12 mouse cellular contexts compared by ENCODE assay signal in genomic region chr7:104279361-104279760, GRCm38 (mm10). TPM values are rescaled to one million over a fixed set of nuclear protein-coding genes. Genes with fewer than 3 reads are reported as not detected.
ATAC-seq and TF ChIP-seq lines count a peak whose summit lies in the region.
"Not testable (repeated sequence)": the region's sequence is repeated elsewhere in the genome, so short reads cannot be mapped to it uniquely, and the experiment has no call there.
"Had no signal": no experiment of that assay in that cellular context is flagged by ENCODE, and none has a peak within 500 bp of the region (broad histone marks: within the 10 kb centered on the region; RNA-seq: fewer than 3 reads in every experiment).

No protein-coding gene starts in this region.

- H3K9ac ChIP-seq in intestine, postnatal 0 days (ENCODE audit: low read depth, low read length), result not testable (repeated sequence)

- H3K4me2 ChIP-seq in intestine, postnatal 0 days (replicated peaks; ENCODE audit: low read depth), result not testable (repeated sequence)

- WGBS in intestine, postnatal 0 days, result 43% methylated on average over 3 of the region's 3 CpGs
- WGBS in small intestine, adult 2 months, result 45% methylated on average over 3 of the region's 3 CpGs

- H3K27me3 ChIP-seq in intestine, postnatal 0 days (replicated peaks; ENCODE audit: control insufficient read depth, insufficient read depth, low read length); small intestine, adult 2 months (ENCODE audit: control insufficient read depth, insufficient read depth, low read length): not testable (repeated sequence)

- TF ChIP-seq CTCF in intestine, postnatal 0 days (IDR thresholded peaks at IDR 0.05; ENCODE audit: low read depth); small intestine, adult 2 months (IDR thresholded peaks at IDR 0.05; ENCODE audit: extremely low read depth, insufficient read length, insufficient replicate concordance, low read depth, low read length): not testable (repeated sequence)

- TF ChIP-seq POLR2A in small intestine, adult 2 months (IDR thresholded peaks at IDR 0.05; ENCODE audit: low read depth, low read length), result not testable (repeated sequence)

- not testable (repeated sequence) for H3K4me3 ChIP-seq in intestine, postnatal 0 days (ENCODE audit: low read depth, low read length); small intestine, adult 2 months (ENCODE audit: low read depth, low read length)

- H3K36me3 ChIP-seq in intestine, postnatal 0 days (ENCODE audit: control insufficient read depth, insufficient read depth); small intestine, adult 2 months (ENCODE audit: control insufficient read depth, insufficient read depth, low read length): not testable (repeated sequence)

- H3K9me3 ChIP-seq in intestine, postnatal 0 days (ENCODE audit: control insufficient read depth), result not testable (repeated sequence)

- ATAC-seq in intestine, postnatal 0 days, result peak; percentile 88
- peak; percentile 40 for ATAC-seq in megakaryocyte, adult 5-6 weeks (ENCODE audit: poor library complexity, severe bottlenecking)
- ATAC-seq in megakaryocyte progenitor cell, adult 5-6 weeks (replicated peaks; ENCODE audit: poor library complexity), result peak; percentile 52
- 0 out of 2 replicates have a peak, but pooled peaks have one; percentile 67 for ATAC-seq in megakaryocyte-erythroid progenitor cell, adult 5-6 weeks (replicated peaks; ENCODE audit: low FRiP score, low TSS enrichment, poor library complexity, severe bottlenecking)
- 0 out of 2 replicates have a peak, but pooled peaks have one; percentile 23 for ATAC-seq in neutrophil, adult 5-6 weeks (ENCODE audit: extremely low read depth, insufficient number of reproducible peaks, low FRiP score, poor library complexity, severe bottlenecking)

- not testable (repeated sequence) for H3K27ac ChIP-seq in intestine, postnatal 0 days (ENCODE audit: low read depth, low read length)
- H3K27ac ChIP-seq in small intestine, adult 2 months (ENCODE audit: insufficient read depth, low read depth, low read length), result peak overlapping the region; percentile 27; the same call in 1 of the 2 replicates

- not testable (repeated sequence) for H3K4me1 ChIP-seq in intestine, postnatal 0 days (replicated peaks; ENCODE audit: control insufficient read depth, insufficient read depth, low read length); small intestine, adult 2 months (ENCODE audit: control insufficient read depth, insufficient read depth, insufficient read length, low read length)

RNA-seq across cellular contexts. Expression of gene Trim5, which starts 8.5 kb away (rescaled TPM):
- 1.6 TPM in 2 replicates for polyA plus RNA-seq in intestine, postnatal 0 days (2015; fragmentation: Nextera tagmentation; extraction: Ambion mirVana)
- 12.2 and 13.9 TPM in 2 replicates for total RNA-seq in megakaryocyte, adult 5-6 weeks (2015)
- 12.9 and 13.9 TPM in 2 replicates for total RNA-seq in megakaryocyte, adult 5-6 weeks (2017)
- 4.7 and 5.3 TPM in 2 replicates for total RNA-seq in megakaryocyte progenitor cell, adult 5-6 weeks (2015)
- total RNA-seq in megakaryocyte progenitor cell, adult 5-6 weeks (2017), result 6.9 and 8.0 TPM in 2 replicates
- 3.0 and 4.3 TPM in 2 replicates for total RNA-seq in megakaryocyte-erythroid progenitor cell, adult 5-6 weeks (2014; fragmentation: Nextera tagmentation)
- total RNA-seq in megakaryocyte-erythroid progenitor cell, adult 5-6 weeks (2017), result 2.8 and 4.8 TPM in 2 replicates
- total RNA-seq in neutrophil, adult 5-6 weeks (2017), result 71.1 and 78.2 TPM in 2 replicates
- 0.67 and 0.70 TPM in 2 replicates for polyA plus RNA-seq in small intestine, adult 2 months (2012; rRNA removed)
- total RNA-seq: ES-E14, MEL had no signal
- polyA plus RNA-seq: C2C12, G1E had no signal

RNA-seq across cellular contexts. Expression of gene Trim34a, which starts 35.1 kb away (rescaled TPM):
- 6.0 and 6.2 TPM in 2 replicates for polyA plus RNA-seq in intestine, postnatal 0 days (2015; fragmentation: Nextera tagmentation; extraction: Ambion mirVana)
- 21.2 and 22.8 TPM in 2 replicates for total RNA-seq in megakaryocyte, adult 5-6 weeks (2015)
- total RNA-seq in megakaryocyte, adult 5-6 weeks (2017), result 26.9 and 31.2 TPM in 2 replicates
- 8.6 and 10.9 TPM in 2 replicates for total RNA-seq in megakaryocyte progenitor cell, adult 5-6 weeks (2015)
- total RNA-seq in megakaryocyte progenitor cell, adult 5-6 weeks (2017), result 10.4 and 16.4 TPM in 2 replicates
- 7.6 and 21.4 TPM in 2 replicates for total RNA-seq in megakaryocyte-erythroid progenitor cell, adult 5-6 weeks (2014; fragmentation: Nextera tagmentation)
- 10.9 and 21.9 TPM in 2 replicates for total RNA-seq in megakaryocyte-erythroid progenitor cell, adult 5-6 weeks (2017)
- 202 and 211 TPM in 2 replicates for total RNA-seq in neutrophil, adult 5-6 weeks (2017)
- polyA plus RNA-seq in small intestine, adult 2 months (2012; rRNA removed), result 2.1 and 5.8 TPM in 2 replicates
- polyA plus RNA-seq: C2C12 had no signal

RNA-seq across cellular contexts. Expression of gene Trim12a, which starts 35.9 kb away (rescaled TPM):
- polyA plus RNA-seq in intestine, postnatal 0 days (2015; fragmentation: Nextera tagmentation; extraction: Ambion mirVana), result 23.8 and 26.3 TPM in 2 replicates
- 130 and 137 TPM in 2 replicates for total RNA-seq in megakaryocyte, adult 5-6 weeks (2015)
- total RNA-seq in megakaryocyte, adult 5-6 weeks (2017), result 147 and 166 TPM in 2 replicates
- 47.7 and 58.0 TPM in 2 replicates for total RNA-seq in megakaryocyte progenitor cell, adult 5-6 weeks (2015)
- total RNA-seq in megakaryocyte progenitor cell, adult 5-6 weeks (2017), result 63.9 and 69.0 TPM in 2 replicates
- total RNA-seq in megakaryocyte-erythroid progenitor cell, adult 5-6 weeks (2014; fragmentation: Nextera tagmentation), result 32.7 and 55.7 TPM in 2 replicates
- 52.1 and 54.5 TPM in 2 replicates for total RNA-seq in megakaryocyte-erythroid progenitor cell, adult 5-6 weeks (2017)
- total RNA-seq in neutrophil, adult 5-6 weeks (2017), result 518 and 540 TPM in 2 replicates
- 2.8 and 5.9 TPM in 2 replicates for polyA plus RNA-seq in small intestine, adult 2 months (2012; rRNA removed)
- total RNA-seq: ES-E14, MEL had no signal
- polyA plus RNA-seq: C2C12, G1E had no signal

RNA-seq across cellular contexts. Expression of gene Trim34b, which starts 49.9 kb away (rescaled TPM):
- polyA plus RNA-seq in intestine, postnatal 0 days (2015; fragmentation: Nextera tagmentation; extraction: Ambion mirVana), result 0.16 and 0.22 TPM in 2 replicates
- total RNA-seq in megakaryocyte, adult 5-6 weeks (2015), result not detected in 2 replicates
- total RNA-seq in megakaryocyte, adult 5-6 weeks (2017), result 0.98 TPM in 1 of 2 replicates, not detected in the other
- total RNA-seq in megakaryocyte progenitor cell, adult 5-6 weeks (2015), result 0.17 and 0.32 TPM in 2 replicates
- total RNA-seq in megakaryocyte progenitor cell, adult 5-6 weeks (2017), result 0.10 and 0.87 TPM in 2 replicates
- not detected in 2 replicates for total RNA-seq in megakaryocyte-erythroid progenitor cell, adult 5-6 weeks (2014; fragmentation: Nextera tagmentation)
- total RNA-seq in megakaryocyte-erythroid progenitor cell, adult 5-6 weeks (2017), result not detected in 2 replicates
- total RNA-seq in neutrophil, adult 5-6 weeks (2017), result 6.8 and 7.2 TPM in 2 replicates
- 0.10 TPM in 1 of 2 replicates, not detected in the other for polyA plus RNA-seq in small intestine, adult 2 months (2012; rRNA removed)
- total RNA-seq: CH12.LX had no signal
- polyA plus RNA-seq: brain, embryonic 14.5 days; C2C12 had no signal

Comparison
In these comparisons a context has a peak if more than half of its experiments do, and no peak if none do; other contexts are left out.
1. ATAC-seq: peak in every context shown above with its lines; median percentile 88 in intestine, postnatal 0 days; 67 in megakaryocyte-erythroid progenitor cell, adult 5-6 weeks; 52 in megakaryocyte progenitor cell, adult 5-6 weeks; 40 in megakaryocyte, adult 5-6 weeks; 23 in neutrophil, adult 5-6 weeks.